Mouse (Mus musculus): ENCODE results near the gene Fmo2. TPM values are rescaled to one million over a fixed set of nuclear protein-coding genes. Genes with fewer than 3 reads are reported as not detected.

Gene Fmo2
- polyA plus RNA-seq, 1 experiment, result not detected

- Histone ChIP-seq H3ac (ENCODE audit: control insufficient read depth, insufficient read length) (no peak overlapping the region), H3K79me2 (ENCODE audit: control insufficient read depth, insufficient read depth) (no peaks in the 10 kb centered on the region), H3K36me3 (ENCODE audit: control insufficient read depth, insufficient read depth) (no peaks in the 10 kb centered on the region), H3K4me3 (no peak overlapping the region), H3K4me2 (ENCODE audit: low read depth) (no peak overlapping the region), H3K27me3 (ENCODE audit: control insufficient read depth, insufficient read depth, insufficient read length) (no peaks in the 10 kb centered on the region)
- TF ChIP-seq MYOG (IDR thresholded peaks at IDR 0.05; ENCODE audit: control insufficient read depth in 1 of 3, insufficient read depth in 1 of 3, insufficient read length in 2 of 3, low read depth in 2 of 3), result no peak
- TF ChIP-seq POLR2A (IDR thresholded peaks at IDR 0.05; ENCODE audit: insufficient read length, low read depth), result no peak
- TF ChIP-seq CEBPB (IDR thresholded peaks at IDR 0.05; ENCODE audit: insufficient read depth, poor library complexity, severe bottlenecking), result no peak
- no peak for TF ChIP-seq TCF3 (IDR thresholded peaks at IDR 0.05; ENCODE audit: insufficient read length, low read depth)
- no peak for TF ChIP-seq MAX (IDR thresholded peaks at IDR 0.05; ENCODE audit: low read depth)
- TF ChIP-seq REST (IDR thresholded peaks at IDR 0.05; ENCODE audit: insufficient read depth, insufficient read length), result no peak
Observed at GRCm38 (mm10) chr1:162840211-162840610, 58.3 kb downstream of the Fmo2 start.

- Histone ChIP-seq H3K4me3 (no peak overlapping the region), H3K79me2 (ENCODE audit: control insufficient read depth, insufficient read depth) (no peaks in the 10 kb centered on the region), H3ac (ENCODE audit: control insufficient read depth, insufficient read length) (no peak overlapping the region), H3K36me3 (ENCODE audit: control insufficient read depth, insufficient read depth) (no peaks in the 10 kb centered on the region), H3K4me2 (ENCODE audit: low read depth) (no peak overlapping the region), H3K27me3 (ENCODE audit: control insufficient read depth, insufficient read depth, insufficient read length) (no peaks in the 10 kb centered on the region)
- no peak for TF ChIP-seq USF1 (IDR thresholded peaks at IDR 0.05; ENCODE audit: low read depth)
Observed at GRCm38 (mm10) chr1:162838976-162839375, 59.5 kb downstream of the Fmo2 start.

- H3K27me3 ChIP-seq (ENCODE audit: control insufficient read depth, insufficient read depth, insufficient read length), result no peaks in the 10 kb centered on the region
- no peak overlapping the region for H3ac ChIP-seq (ENCODE audit: control insufficient read depth, insufficient read length)
Observed at GRCm38 (mm10) chr1:162834342-162834741, 64.2 kb downstream of the Fmo2 start.

GRCm38 (mm10) chr1:162832574-162832953 lies 66.0 kb downstream of the Fmo2 start:
- Histone ChIP-seq H3K79me2 (ENCODE audit: control insufficient read depth, insufficient read depth) (no peaks in the 10 kb centered on the region), H3K4me2 (ENCODE audit: low read depth) (no peak overlapping the region), H3K27me3 (ENCODE audit: control insufficient read depth, insufficient read depth, insufficient read length) (no peaks in the 10 kb centered on the region), H3ac (ENCODE audit: control insufficient read depth, insufficient read length) (no peak overlapping the region), H3K4me3 (no peak overlapping the region), H3K36me3 (ENCODE audit: control insufficient read depth, insufficient read depth) (no peaks in the 10 kb centered on the region)
- no peak for TF ChIP-seq TCF3 (IDR thresholded peaks at IDR 0.05; ENCODE audit: insufficient read length, low read depth)
- TF ChIP-seq MYOD1 (IDR thresholded peaks at IDR 0.05; ENCODE audit: control insufficient read depth in 1 of 3, insufficient read length in 2 of 3, low read depth in 2 of 3), result no peak
- TF ChIP-seq REST (IDR thresholded peaks at IDR 0.05; ENCODE audit: insufficient read depth, insufficient read length), result no peak
- no peak for TF ChIP-seq E2F4 (IDR thresholded peaks at IDR 0.05; ENCODE audit: insufficient read depth)
- TF ChIP-seq MYOG (IDR thresholded peaks at IDR 0.05; ENCODE audit: control insufficient read depth in 1 of 3, insufficient read depth in 1 of 3, insufficient read length in 2 of 3, low read depth in 2 of 3), result no peak
- no peak for TF ChIP-seq TCF12 (IDR thresholded peaks at IDR 0.05; ENCODE audit: insufficient read depth, poor library complexity, severe bottlenecking)

More at GRCm38 (mm10) chr1:162834342-162834741, 64.2 kb downstream of the Fmo2 start:
- TF ChIP-seq MYOG (IDR thresholded peaks at IDR 0.05; ENCODE audit: control insufficient read depth in 1 of 3, insufficient read depth in 1 of 3, insufficient read length in 2 of 3, low read depth in 2 of 3) (no peak), REST (IDR thresholded peaks at IDR 0.05; ENCODE audit: insufficient read depth, insufficient read length) (no peak), SRF (IDR thresholded peaks at IDR 0.05; ENCODE audit: control insufficient read depth, insufficient read length, low read depth) (no peak), POLR2AphosphoS2 (IDR thresholded peaks at IDR 0.05; ENCODE audit: insufficient read length, low read depth) (no peak), TCF12 (IDR thresholded peaks at IDR 0.05; ENCODE audit: insufficient read depth, poor library complexity, severe bottlenecking) (no peak), E2F4 (IDR thresholded peaks at IDR 0.05; ENCODE audit: insufficient read depth) (no peak), CEBPB (IDR thresholded peaks at IDR 0.05; ENCODE audit: insufficient read depth, poor library complexity, severe bottlenecking) (no peak), MAX (IDR thresholded peaks at IDR 0.05; ENCODE audit: low read depth) (no peak), MYOD1 (IDR thresholded peaks at IDR 0.05; ENCODE audit: control insufficient read depth in 1 of 3, insufficient read length in 2 of 3, low read depth in 2 of 3) (no peak), TCF3 (IDR thresholded peaks at IDR 0.05; ENCODE audit: insufficient read length, low read depth) (no peak), POLR2A (IDR thresholded peaks at IDR 0.05; ENCODE audit: insufficient read length, low read depth) (no peak), USF1 (IDR thresholded peaks at IDR 0.05; ENCODE audit: low read depth) (no peak)
- Histone ChIP-seq H3K4me3 (no peak overlapping the region), H3K4me2 (ENCODE audit: low read depth) (no peak overlapping the region), H3K79me2 (ENCODE audit: control insufficient read depth, insufficient read depth) (no peaks in the 10 kb centered on the region), H3K36me3 (ENCODE audit: control insufficient read depth, insufficient read depth) (no peaks in the 10 kb centered on the region)

- TF ChIP-seq MYOD1 (IDR thresholded peaks at IDR 0.05; ENCODE audit: control insufficient read depth in 1 of 3, insufficient read length in 2 of 3, low read depth in 2 of 3) (no peak), TCF12 (IDR thresholded peaks at IDR 0.05; ENCODE audit: insufficient read depth, poor library complexity, severe bottlenecking) (no peak), POLR2AphosphoS2 (IDR thresholded peaks at IDR 0.05; ENCODE audit: insufficient read length, low read depth) (no peak), MAX (IDR thresholded peaks at IDR 0.05; ENCODE audit: low read depth) (no peak), POLR2A (IDR thresholded peaks at IDR 0.05; ENCODE audit: insufficient read length, low read depth) (no peak), MYOG (IDR thresholded peaks at IDR 0.05; ENCODE audit: control insufficient read depth in 1 of 3, insufficient read depth in 1 of 3, insufficient read length in 2 of 3, low read depth in 2 of 3) (no peak), SRF (IDR thresholded peaks at IDR 0.05; ENCODE audit: control insufficient read depth, insufficient read length, low read depth) (no peak), REST (IDR thresholded peaks at IDR 0.05; ENCODE audit: insufficient read depth, insufficient read length) (no peak), USF1 (IDR thresholded peaks at IDR 0.05; ENCODE audit: low read depth) (no peak), CEBPB (IDR thresholded peaks at IDR 0.05; ENCODE audit: insufficient read depth, poor library complexity, severe bottlenecking) (no peak)
- H3K36me3 ChIP-seq (ENCODE audit: control insufficient read depth, insufficient read depth), result no peaks in the 10 kb centered on the region
- H3K4me3 ChIP-seq, result no peak overlapping the region
- H3ac ChIP-seq (ENCODE audit: control insufficient read depth, insufficient read length), result no peak overlapping the region
- no peak overlapping the region for H3K4me2 ChIP-seq (ENCODE audit: low read depth)
- no peaks in the 10 kb centered on the region for H3K79me2 ChIP-seq (ENCODE audit: control insufficient read depth, insufficient read depth)
- no peaks in the 10 kb centered on the region for H3K27me3 ChIP-seq (ENCODE audit: control insufficient read depth, insufficient read depth, insufficient read length)
Observed at GRCm38 (mm10) chr1:162831838-162832573, 66.5 kb downstream of the Fmo2 start.

Other genes starting within 250 kb of the Fmo2 start
- not detected for gene Myocos, start 240.5 kb downstream of the Fmo2 start, polyA plus RNA-seq (2012; fragmentation: generic; extraction: Trizol)
- gene Prrc2c, start 158.2 kb downstream of the Fmo2 start, polyA plus RNA-seq (2012; fragmentation: generic; extraction: Trizol), result 24.1 TPM
- gene Fmo4, start 84.8 kb downstream of the Fmo2 start, polyA plus RNA-seq (2012; fragmentation: generic; extraction: Trizol), result not detected
- 5.0 TPM for gene Fmo1, start 32.1 kb downstream of the Fmo2 start, polyA plus RNA-seq (2012; fragmentation: generic; extraction: Trizol)
- not detected for gene Fmo6, start 38.8 kb upstream of the Fmo2 start, polyA plus RNA-seq (2012; fragmentation: generic; extraction: Trizol)
- gene Fmo3, start 85.8 kb upstream of the Fmo2 start, polyA plus RNA-seq (2012; fragmentation: generic; extraction: Trizol), result not detected
- not detected for gene Mroh9, start 186.9 kb upstream of the Fmo2 start, polyA plus RNA-seq (2012; fragmentation: generic; extraction: Trizol)

All from myocyte (in vitro differentiated cells).